Mouse (Mus musculus) frontal cortex, postnatal 25 days (tissue): ENCODE measurements at regions not wholly inside any gene's neighbourhood (a gene's known extent, or its start where the extent isn't known, plus 50 kb on each side); places are given as distances from the start of the nearest gene placed in this dataset.

Experiments used
- DNase-seq, 2 experiments: peaks; one replicate each; pipeline ENCODE4 v3.0.0; 2022; ENCODE audit warnings: low spot score in 2 of 2

GRCm38 (mm10) chr6:4398599-4398980 is 106.0 kb upstream of the Col1a2 start:
- DNase-seq = no peak

- DNase-seq = no peak
Observed at GRCm38 (mm10) chr6:4405301-4405700, 99.3 kb upstream of the Col1a2 start.

GRCm38 (mm10) chr6:4407748-4408147 is 96.9 kb upstream of the Col1a2 start:
- DNase-seq = no peak

- no peak for DNase-seq
Observed at GRCm38 (mm10) chr6:4413201-4413600, 91.4 kb upstream of the Col1a2 start.

- no peak for DNase-seq
Observed at GRCm38 (mm10) chr6:4414166-4414565, 90.4 kb upstream of the Col1a2 start.

- DNase-seq = no peak
Observed at GRCm38 (mm10) chr6:4415206-4415605, 89.4 kb upstream of the Col1a2 start.

- DNase-seq = no peak
Observed at GRCm38 (mm10) chr6:4417247-4417709, 87.3 kb upstream of the Col1a2 start.

GRCm38 (mm10) chr6:4418376-4418775 is 86.2 kb upstream of the Col1a2 start:
- no peak for DNase-seq

- no peak for DNase-seq
Observed at GRCm38 (mm10) chr6:4418941-4419351, 85.7 kb upstream of the Col1a2 start.

- no peak for DNase-seq
Observed at GRCm38 (mm10) chr6:4421466-4421865, 83.1 kb upstream of the Col1a2 start.

- DNase-seq = no peak
Observed at GRCm38 (mm10) chr6:4427122-4427521, 77.5 kb upstream of the Col1a2 start.

GRCm38 (mm10) chr6:4430704-4431310 is 73.8 kb upstream of the Col1a2 start:
- DNase-seq = no peak

- DNase-seq = no peak
Observed at GRCm38 (mm10) chr6:4432192-4432591, 72.4 kb upstream of the Col1a2 start.

GRCm38 (mm10) chr6:4436439-4436838 is 68.2 kb upstream of the Col1a2 start:
- no peak for DNase-seq

- no peak for DNase-seq
Observed at GRCm38 (mm10) chr6:4436874-4437273, 67.7 kb upstream of the Col1a2 start.

- no peak for DNase-seq
Observed at GRCm38 (mm10) chr6:4441618-4442167, 62.9 kb upstream of the Col1a2 start.

- no peak for DNase-seq
Observed at GRCm38 (mm10) chr6:4445906-4446305, 58.7 kb upstream of the Col1a2 start.

GRCm38 (mm10) chr6:4451227-4451626 is 53.4 kb upstream of the Col1a2 start:
- no peak for DNase-seq
